ENCODE assay signal across 14 mouse cellular contexts in the genomic region with DNA sequence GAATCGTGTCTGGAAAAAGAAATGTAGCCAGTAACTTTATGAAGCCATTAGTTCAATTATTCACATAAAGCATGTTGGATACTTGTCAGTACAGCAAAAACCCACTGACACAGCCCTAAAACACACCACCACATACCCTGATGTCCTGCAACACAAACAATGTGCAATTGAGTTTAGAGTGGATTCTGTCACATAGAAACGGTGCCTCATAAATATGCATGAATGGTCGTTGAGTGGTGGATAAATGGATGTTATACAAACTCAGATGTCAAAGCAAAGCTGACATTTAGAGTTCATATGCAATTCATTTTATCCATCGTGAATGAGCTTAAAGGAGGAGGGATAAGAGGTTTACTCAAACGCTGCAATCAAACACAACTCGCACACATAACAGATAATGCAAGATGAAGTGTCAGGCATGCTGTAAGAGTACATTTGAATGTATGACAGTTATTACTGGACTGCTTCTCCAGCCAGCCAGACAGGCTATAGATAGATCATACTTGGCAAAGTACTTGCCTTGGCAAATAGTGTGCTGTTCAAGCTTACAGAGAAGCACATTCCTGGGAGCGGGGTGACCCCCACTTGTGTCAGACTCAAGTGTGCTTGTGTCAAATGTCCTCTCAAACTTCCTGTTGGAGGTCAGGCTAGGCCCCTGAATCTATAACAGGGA. TPM values are rescaled to one million over a fixed set of nuclear protein-coding genes. Genes with fewer than 3 reads are reported as not detected.
DNase-seq lines count a peak whose midpoint lies in the region; ATAC-seq lines count a peak whose summit lies in the region.
"Had no signal": no experiment of that assay in that cellular context is flagged by ENCODE, and none has a peak within 500 bp of the region (broad histone marks: within the 10 kb centered on the region; RNA-seq: fewer than 3 reads in every experiment).

No protein-coding gene starts in this region.

- no peaks in the 10 kb centered on the region for H3K4me1 ChIP-seq in hindbrain, embryonic 11.5 days (replicated peaks; ENCODE audit: control insufficient read depth, insufficient read depth, low read length)
- peaks cover 12% of the 10 kb centered on the region; the same call in 1 of the 2 replicates for H3K4me1 ChIP-seq in hindbrain, embryonic 12.5 days
- H3K4me1 ChIP-seq in forebrain, embryonic 16.5 days (replicated peaks; ENCODE audit: control insufficient read depth, insufficient read depth, low read length) = peaks cover 30% of the 10 kb centered on the region
- H3K4me1 ChIP-seq in midbrain, embryonic 15.5 days = peaks cover 4% of the 10 kb centered on the region; the same call in 1 of the 2 replicates
- H3K4me1 ChIP-seq: limb, embryonic 12.5 days had no signal

- 55% methylated on average over 7 of the region's 7 CpGs for WGBS in hindbrain, embryonic 11.5 days
- 45% methylated on average over 7 of the region's 7 CpGs for WGBS in hindbrain, embryonic 12.5 days
- WGBS in forebrain, embryonic 16.5 days = 8% methylated on average over 7 of the region's 7 CpGs
- 23% methylated on average over 7 of the region's 7 CpGs for WGBS in midbrain, embryonic 15.5 days

- peak; percentile 16 for DNase-seq in hindbrain, embryonic 11.5 days (ENCODE audit: low spot score)
- peak; percentile 31 for DNase-seq in heart, postnatal 4 days
- DNase-seq in cerebellum, postnatal 25 days = no peak
- no peak for DNase-seq in left cerebral cortex, adult 9 months (ENCODE audit: low spot score in 2 of 2)
- DNase-seq in urinary bladder, postnatal 14 days (ENCODE audit: low spot score) = no peak
- DNase-seq: adrenal gland, postnatal 36 days; cerebellum, adult 2 months; thymus, postnatal 14 days had no signal

- H3K4me3 ChIP-seq in hindbrain, embryonic 11.5 days (ENCODE audit: low read depth, low read length) = no peak overlapping the region
- no peak overlapping the region for H3K4me3 ChIP-seq in hindbrain, embryonic 12.5 days
- H3K4me3 ChIP-seq in forebrain, embryonic 16.5 days (replicated peaks; ENCODE audit: low read length) = no peak overlapping the region
- no peak overlapping the region for H3K4me3 ChIP-seq in midbrain, embryonic 15.5 days
- H3K4me3 ChIP-seq: embryonic facial prominence, embryonic 15.5 days; limb, embryonic 12.5 days had no signal

- no peak overlapping the region for H3K9ac ChIP-seq in hindbrain, embryonic 11.5 days (ENCODE audit: low read depth, low read length)
- no peak overlapping the region for H3K9ac ChIP-seq in hindbrain, embryonic 12.5 days
- H3K9ac ChIP-seq in forebrain, embryonic 16.5 days (replicated peaks; ENCODE audit: low read depth, low read length) = no peak overlapping the region
- H3K9ac ChIP-seq in midbrain, embryonic 15.5 days = no peak overlapping the region
- H3K9ac ChIP-seq: embryonic facial prominence, embryonic 15.5 days; limb, embryonic 12.5 days had no signal

- no peaks in the 10 kb centered on the region for H3K36me3 ChIP-seq in hindbrain, embryonic 11.5 days (ENCODE audit: control insufficient read depth, insufficient read depth, low read length)
- no peaks in the 10 kb centered on the region for H3K36me3 ChIP-seq in hindbrain, embryonic 12.5 days
- no peaks in the 10 kb centered on the region for H3K36me3 ChIP-seq in forebrain, embryonic 16.5 days (ENCODE audit: control insufficient read depth, insufficient read depth)
- no peaks in the 10 kb centered on the region for H3K36me3 ChIP-seq in midbrain, embryonic 15.5 days (replicated peaks)
- H3K36me3 ChIP-seq: embryonic facial prominence, embryonic 15.5 days; limb, embryonic 12.5 days had no signal

- no peaks in the 10 kb centered on the region for H3K9me3 ChIP-seq in hindbrain, embryonic 11.5 days (ENCODE audit: control insufficient read depth, low read length)
- H3K9me3 ChIP-seq in hindbrain, embryonic 12.5 days (replicated peaks) = no peaks in the 10 kb centered on the region
- H3K9me3 ChIP-seq in forebrain, embryonic 16.5 days (ENCODE audit: control insufficient read depth, low read length) = no peaks in the 10 kb centered on the region
- H3K9me3 ChIP-seq in midbrain, embryonic 15.5 days = no peaks in the 10 kb centered on the region
- H3K9me3 ChIP-seq: embryonic facial prominence, embryonic 15.5 days; limb, embryonic 12.5 days had no signal

- no peaks in the 10 kb centered on the region for H3K27me3 ChIP-seq in hindbrain, embryonic 11.5 days (ENCODE audit: control insufficient read depth, insufficient read depth, low read length)
- no peaks in the 10 kb centered on the region for H3K27me3 ChIP-seq in hindbrain, embryonic 12.5 days
- H3K27me3 ChIP-seq in forebrain, embryonic 16.5 days (replicated peaks; ENCODE audit: control insufficient read depth, insufficient read depth, low read length) = no peaks in the 10 kb centered on the region
- peaks cover 2% of the 10 kb centered on the region; the same call in 1 of the 2 replicates for H3K27me3 ChIP-seq in midbrain, embryonic 15.5 days (replicated peaks)
- H3K27me3 ChIP-seq: embryonic facial prominence, embryonic 15.5 days; limb, embryonic 12.5 days had no signal

- no peak overlapping the region for H3K27ac ChIP-seq in hindbrain, embryonic 11.5 days (ENCODE audit: low read depth, low read length)
- H3K27ac ChIP-seq in hindbrain, embryonic 12.5 days = no peak overlapping the region
- H3K27ac ChIP-seq in forebrain, embryonic 16.5 days (ENCODE audit: low read length) = 0 out of 2 replicates have a peak overlapping the region, but pooled peaks have one; percentile 2
- no peak overlapping the region for H3K27ac ChIP-seq in midbrain, embryonic 15.5 days
- H3K27ac ChIP-seq: embryonic facial prominence, embryonic 15.5 days; limb, embryonic 12.5 days had no signal

- ATAC-seq in hindbrain, embryonic 11.5 days (ENCODE audit: low FRiP score) = no peak
- no peak for ATAC-seq in hindbrain, embryonic 12.5 days (ENCODE audit: low FRiP score)
- peak; percentile 85 for ATAC-seq in forebrain, embryonic 16.5 days
- ATAC-seq in midbrain, embryonic 15.5 days (replicated peaks) = peak; percentile 67
- ATAC-seq: Patski had no signal

- H3K4me2 ChIP-seq in hindbrain, embryonic 11.5 days (replicated peaks; ENCODE audit: low read depth, low read length) = no peak overlapping the region
- no peak overlapping the region for H3K4me2 ChIP-seq in hindbrain, embryonic 12.5 days (replicated peaks)
- no peak overlapping the region for H3K4me2 ChIP-seq in forebrain, embryonic 16.5 days (ENCODE audit: low read length)
- no peak overlapping the region for H3K4me2 ChIP-seq in midbrain, embryonic 15.5 days
- H3K4me2 ChIP-seq: embryonic facial prominence, embryonic 15.5 days; limb, embryonic 12.5 days had no signal

RNA-seq across cellular contexts. Expression of gene Phactr1, which starts 23.6 kb away (rescaled TPM):
- 18.7 and 19.1 TPM in 2 replicates for polyA plus RNA-seq in hindbrain, embryonic 11.5 days (2014; fragmentation: Nextera tagmentation; extraction: Ambion mirVana)
- polyA plus RNA-seq in hindbrain, embryonic 12.5 days (2016; fragmentation: Nextera tagmentation; extraction: Ambion mirVana) = 23.6 and 25.0 TPM in 2 replicates
- polyA plus RNA-seq in forebrain, embryonic 16.5 days (2015; fragmentation: Nextera tagmentation; extraction: Ambion mirVana) = 82.7 and 94.8 TPM in 2 replicates
- total RNA-seq in heart, postnatal 4 days (2021) = 10 to 100 TPM; 11.2 to 12.2 TPM
- polyA plus RNA-seq in midbrain, embryonic 15.5 days (2015; fragmentation: Nextera tagmentation; extraction: Ambion mirVana) = 55.6 and 62.1 TPM in 2 replicates

Comparison
In these comparisons a context has a peak if more than half of its experiments do, and no peak if none do; other contexts are left out.
1. ATAC-seq: peak in forebrain, embryonic 16.5 days (single experiment) and midbrain, embryonic 15.5 days (single experiment); none in hindbrain, embryonic 11.5 days (single experiment) and hindbrain, embryonic 12.5 days (single experiment).
2. DNase-seq: peak in hindbrain, embryonic 11.5 days (single experiment) and heart, postnatal 4 days (single experiment); none in cerebellum, postnatal 25 days (0 of 2), left cerebral cortex, adult 9 months (0 of 2) and urinary bladder, postnatal 14 days (single experiment).